Mouse (Mus musculus): ENCODE data around the gene Krt24. TPM values are rescaled to one million over a fixed set of nuclear protein-coding genes. Genes with fewer than 3 reads are reported as not detected.
"Not testable (repeated sequence)": the region's sequence is repeated elsewhere in the genome, so short reads cannot be mapped to it uniquely, and the experiment has no call there.

The Krt24 gene
- polyA plus RNA-seq, 1 experiment from 2014 or later, result not detected

DNA sequence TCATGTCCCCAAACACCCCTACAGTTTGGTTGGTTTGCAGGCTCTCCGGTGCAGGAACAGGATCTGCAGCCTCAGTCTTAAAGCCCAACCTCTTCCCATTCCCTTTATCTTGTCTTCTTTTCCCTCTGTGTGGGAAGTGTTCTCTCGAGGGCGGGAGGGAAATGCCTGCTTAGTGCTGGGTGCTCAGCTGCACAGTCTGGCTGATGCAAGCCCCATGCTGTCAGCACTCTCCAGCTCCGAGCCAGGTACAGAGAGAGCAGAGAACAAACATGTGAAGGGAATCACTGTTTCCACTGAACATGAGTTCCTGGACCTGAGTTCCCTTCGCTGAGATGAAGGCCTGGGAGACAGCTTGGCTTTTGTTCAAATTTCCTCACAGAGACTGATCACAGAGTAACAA is 34.8 kb downstream of the Krt24 start:
- 50% methylated on average over 5 of the region's 5 CpGs for WGBS
- Histone ChIP-seq H3K4me2 (ENCODE audit: low read length) (no peak overlapping the region), H3K27me3 (replicated peaks; ENCODE audit: control insufficient read depth, insufficient read depth, low read length) (no peaks in the 10 kb centered on the region), H3K36me3 (ENCODE audit: control insufficient read depth, insufficient read depth, low read length) (no peaks in the 10 kb centered on the region), H3K9ac (ENCODE audit: low read length) (no peak overlapping the region), H3K27ac (ENCODE audit: low read depth) (no peak overlapping the region), H3K9me3 (ENCODE audit: control insufficient read depth, low read length) (no peaks in the 10 kb centered on the region), H3K4me3 (ENCODE audit: low read depth, low read length) (no peak overlapping the region), H3K4me1 (replicated peaks; ENCODE audit: control insufficient read depth, insufficient read depth, low read length) (no peaks in the 10 kb centered on the region)
- no peak for ATAC-seq (replicated peaks; ENCODE audit: low FRiP score, low TSS enrichment, low read depth)
- no peak for DNase-seq (ENCODE audit: low spot score)

DNA sequence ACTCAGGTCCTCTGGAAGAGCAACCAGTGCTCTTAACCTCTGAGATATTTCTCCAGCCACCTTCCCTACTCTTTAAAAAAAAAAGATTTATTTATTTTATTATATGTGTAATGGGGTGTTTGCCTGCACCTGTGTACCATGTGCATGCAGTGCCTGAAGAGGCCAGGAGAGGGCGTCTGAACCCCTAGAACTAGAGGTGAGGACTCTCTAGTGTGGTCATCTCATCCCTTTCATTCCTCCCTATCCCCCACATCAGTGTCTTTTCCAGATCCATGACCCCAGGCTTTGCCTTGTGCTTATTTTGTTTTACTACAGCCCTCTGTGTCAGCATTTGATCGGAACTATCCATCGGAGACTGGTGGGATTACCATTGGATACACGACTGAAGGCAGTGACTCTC is 35.9 kb downstream of the Krt24 start:
- H3K27me3 ChIP-seq (replicated peaks; ENCODE audit: control insufficient read depth, insufficient read depth, low read length), result no peaks in the 10 kb centered on the region
- H3K4me1 ChIP-seq (replicated peaks; ENCODE audit: control insufficient read depth, insufficient read depth, low read length), result 0 out of 2 replicates have a peak, but pooled peaks cover under 1% of the 10 kb centered on the region
- no peak overlapping the region for H3K9ac ChIP-seq (ENCODE audit: low read length)
- no peak overlapping the region for H3K4me3 ChIP-seq (ENCODE audit: low read depth, low read length)
- ATAC-seq (replicated peaks; ENCODE audit: low FRiP score, low TSS enrichment, low read depth), result no peak
- H3K36me3 ChIP-seq (ENCODE audit: control insufficient read depth, insufficient read depth, low read length), result no peaks in the 10 kb centered on the region
- H3K9me3 ChIP-seq (ENCODE audit: control insufficient read depth, low read length), result no peaks in the 10 kb centered on the region
- WGBS, result 63% methylated on average over 4 of the region's 4 CpGs
- no peak overlapping the region for H3K27ac ChIP-seq (ENCODE audit: low read depth)
- DNase-seq (ENCODE audit: low spot score), result no peak
- no peak overlapping the region for H3K4me2 ChIP-seq (ENCODE audit: low read length)

DNA sequence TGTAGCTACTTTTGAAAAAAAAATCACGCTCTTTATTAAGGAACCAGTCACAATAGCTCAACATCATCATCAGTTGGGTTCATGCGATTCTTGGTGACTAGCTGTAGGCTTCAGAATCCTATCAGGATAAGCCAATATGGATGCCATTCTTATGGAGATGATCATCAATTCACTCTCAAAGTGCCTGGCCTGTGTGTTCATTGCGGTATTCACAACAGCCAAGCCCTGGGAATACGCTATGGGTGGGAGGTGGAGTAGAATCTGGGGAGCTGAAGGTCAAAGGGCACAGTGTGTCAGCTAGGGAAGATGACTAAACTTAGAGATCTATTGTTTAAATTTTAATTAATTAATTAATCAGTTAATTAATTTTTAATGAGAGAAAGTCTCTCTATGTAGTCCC is 37.1 kb downstream of the Krt24 start:
- DNase-seq (ENCODE audit: low spot score) (no peak), ATAC-seq (replicated peaks; ENCODE audit: low FRiP score, low TSS enrichment, low read depth) (no peak)
- Histone ChIP-seq H3K9me3 (ENCODE audit: control insufficient read depth, low read length) (no peaks in the 10 kb centered on the region), H3K27me3 (replicated peaks; ENCODE audit: control insufficient read depth, insufficient read depth, low read length) (no peaks in the 10 kb centered on the region), H3K9ac (ENCODE audit: low read length) (no peak overlapping the region), H3K27ac (ENCODE audit: low read depth) (no peak overlapping the region), H3K4me2 (ENCODE audit: low read length) (no peak overlapping the region), H3K4me3 (ENCODE audit: low read depth, low read length) (no peak overlapping the region), H3K4me1 (replicated peaks; ENCODE audit: control insufficient read depth, insufficient read depth, low read length) (0 out of 2 replicates have a peak, but pooled peaks cover 4% of the 10 kb centered on the region), H3K36me3 (ENCODE audit: control insufficient read depth, insufficient read depth, low read length) (no peaks in the 10 kb centered on the region)
- 91% methylated on average over 4 of the region's 4 CpGs for WGBS

DNA sequence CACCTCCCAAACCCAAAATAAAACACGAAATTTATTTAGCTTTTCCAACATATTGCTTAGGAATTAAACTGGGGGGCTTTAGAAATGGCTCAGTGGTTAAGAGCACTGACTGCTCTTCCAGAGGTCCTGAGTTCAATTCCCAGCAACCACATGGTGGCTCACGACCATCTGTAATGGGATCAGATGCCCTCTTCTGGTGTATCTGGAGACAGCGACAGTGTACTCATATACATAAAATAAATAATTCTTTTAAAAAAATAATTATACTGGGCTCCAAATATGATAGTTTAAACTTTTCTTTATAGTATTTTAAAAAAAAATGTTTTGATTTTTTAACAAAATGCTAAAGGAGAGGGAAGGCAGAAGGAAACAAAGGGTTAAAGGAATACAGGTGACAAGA is 40.5 kb downstream of the Krt24 start:
- not testable (repeated sequence) for H3K4me1 ChIP-seq (replicated peaks; ENCODE audit: control insufficient read depth, insufficient read depth, low read length); H3K4me2 ChIP-seq (ENCODE audit: low read length); DNase-seq (ENCODE audit: low spot score); H3K36me3 ChIP-seq (ENCODE audit: control insufficient read depth, insufficient read depth, low read length); H3K4me3 ChIP-seq (ENCODE audit: low read depth, low read length); H3K27me3 ChIP-seq (replicated peaks; ENCODE audit: control insufficient read depth, insufficient read depth, low read length); H3K27ac ChIP-seq (ENCODE audit: low read depth); H3K9ac ChIP-seq (ENCODE audit: low read length); H3K9me3 ChIP-seq (ENCODE audit: control insufficient read depth, low read length); ATAC-seq (replicated peaks; ENCODE audit: low FRiP score, low TSS enrichment, low read depth)
- WGBS, result 41% methylated on average over 3 of the region's 3 CpGs

DNA sequence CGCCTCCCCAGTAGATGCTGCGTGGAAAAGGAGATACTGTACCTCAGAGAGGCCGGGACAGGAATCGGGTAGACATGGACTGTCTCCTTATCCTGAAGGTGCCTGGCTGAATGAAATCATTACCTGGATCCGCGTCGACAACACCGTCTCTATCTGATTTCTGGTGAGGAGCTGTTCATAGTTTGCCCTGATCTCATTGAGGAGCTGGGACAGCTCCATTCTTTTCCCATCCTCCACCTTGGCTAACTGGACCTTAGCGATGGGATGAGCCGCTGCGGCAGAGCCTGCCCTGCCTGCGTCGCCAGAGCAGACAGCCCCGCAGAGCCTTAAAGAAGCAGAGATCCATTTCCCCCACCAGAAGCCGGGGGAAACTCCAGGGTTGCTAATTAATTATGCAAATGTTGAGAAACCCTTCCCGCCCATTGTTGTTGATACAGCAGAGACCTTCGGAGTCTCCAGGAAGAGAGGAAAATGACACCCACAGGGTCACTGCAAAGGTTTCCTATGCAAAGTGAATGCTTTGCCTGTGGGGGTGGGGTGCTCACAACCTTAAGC is 41.2 kb downstream of the Krt24 start, which contains the start of gene Krt222:
Gene Krt222, minus strand, starts transcription at position 266 of the 555 bp plus-strand sequence.
- ATAC-seq (replicated peaks; ENCODE audit: low FRiP score, low TSS enrichment, low read depth) (no peak), DNase-seq (ENCODE audit: low spot score) (peak; percentile 63)
- Histone ChIP-seq H3K27ac (ENCODE audit: low read depth) (no peak within 1 kb of the TSS), H3K27me3 (replicated peaks; ENCODE audit: control insufficient read depth, insufficient read depth, low read length) (no peaks in the 10 kb centered on the region), H3K9me3 (ENCODE audit: control insufficient read depth, low read length) (no peaks in the 10 kb centered on the region), H3K36me3 (ENCODE audit: control insufficient read depth, insufficient read depth, low read length) (no peaks in the 10 kb centered on the region), H3K4me1 (replicated peaks; ENCODE audit: control insufficient read depth, insufficient read depth, low read length) (0 out of 2 replicates have a peak, but pooled peaks cover 4% of the 10 kb centered on the region), H3K4me3 (ENCODE audit: low read depth, low read length) (peak within 1 kb of the TSS; percentile 27), H3K9ac (ENCODE audit: low read length) (peak within 1 kb of the TSS; percentile 20; the same call in 1 of the 2 replicates), H3K4me2 (ENCODE audit: low read length) (peak within 1 kb of the TSS; percentile 55)
- 7% methylated on average over 17 of the region's 17 CpGs for WGBS

DNA sequence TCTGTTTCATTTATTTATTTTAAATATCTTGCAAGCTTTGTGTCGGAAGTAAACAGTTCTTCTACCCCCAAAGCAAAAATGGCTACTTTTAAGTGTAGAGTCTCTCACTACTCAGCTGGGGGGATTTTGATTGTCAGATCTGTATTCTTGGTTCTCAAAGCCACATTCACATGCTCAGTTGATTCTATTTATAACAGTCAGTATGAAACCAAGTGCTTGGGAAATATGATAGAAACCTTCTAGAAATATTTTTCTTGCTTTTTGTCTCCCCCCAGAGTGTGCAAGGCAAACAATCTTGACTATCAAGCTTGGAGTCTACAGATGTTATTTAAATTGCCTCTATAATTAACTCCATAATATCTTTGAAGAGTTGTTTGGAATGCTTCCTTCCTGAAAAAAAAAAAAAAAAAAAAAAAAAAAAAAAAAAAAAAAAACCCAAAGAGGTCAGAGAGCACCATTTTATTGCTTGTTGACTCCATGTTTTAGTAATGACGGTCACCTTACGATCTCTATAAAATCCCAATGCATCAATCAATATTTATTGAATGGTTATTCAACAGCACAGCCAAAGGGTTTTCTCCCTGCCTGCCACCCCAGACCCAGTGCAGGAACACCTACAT is 41.8 kb downstream of the Krt24 start:
- Histone ChIP-seq H3K4me1 (replicated peaks; ENCODE audit: control insufficient read depth, insufficient read depth, low read length) (0 out of 2 replicates have a peak, but pooled peaks cover 4% of the 10 kb centered on the region), H3K27ac (ENCODE audit: low read depth) (no peak overlapping the region), H3K4me3 (ENCODE audit: low read depth, low read length) (peak overlapping the region; percentile 27), H3K27me3 (replicated peaks; ENCODE audit: control insufficient read depth, insufficient read depth, low read length) (no peaks in the 10 kb centered on the region), H3K4me2 (ENCODE audit: low read length) (peak overlapping the region; percentile 55), H3K36me3 (ENCODE audit: control insufficient read depth, insufficient read depth, low read length) (no peaks in the 10 kb centered on the region), H3K9ac (ENCODE audit: low read length) (no peak overlapping the region; the same call in 1 of the 2 replicates), H3K9me3 (ENCODE audit: control insufficient read depth, low read length) (no peaks in the 10 kb centered on the region)
- ATAC-seq (replicated peaks; ENCODE audit: low FRiP score, low TSS enrichment, low read depth), result no peak
- no peak for DNase-seq (ENCODE audit: low spot score)
- 39% methylated on average over 3 of the region's 3 CpGs for WGBS

DNA sequence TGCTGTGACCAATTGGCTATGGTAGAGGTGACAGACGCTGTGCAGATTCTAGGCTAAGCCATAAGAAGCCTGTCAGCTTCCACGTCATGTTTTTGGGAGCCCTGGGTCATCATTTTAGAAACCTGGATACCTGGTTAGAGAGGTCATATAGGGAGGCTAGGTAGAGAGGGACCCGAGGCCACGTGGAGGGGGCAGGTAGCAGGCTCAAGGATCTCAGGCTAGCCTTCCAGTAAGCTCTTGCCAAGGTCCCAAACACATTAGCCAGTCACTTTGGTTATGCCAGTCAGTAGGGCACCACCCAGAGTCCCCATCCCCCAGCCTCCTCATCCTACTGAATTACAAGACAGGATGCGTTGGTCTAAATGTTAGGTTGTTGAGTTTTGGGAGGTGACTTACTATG is 43.0 kb downstream of the Krt24 start:
- 69% methylated on average over 5 of the region's 5 CpGs for WGBS

DNA sequence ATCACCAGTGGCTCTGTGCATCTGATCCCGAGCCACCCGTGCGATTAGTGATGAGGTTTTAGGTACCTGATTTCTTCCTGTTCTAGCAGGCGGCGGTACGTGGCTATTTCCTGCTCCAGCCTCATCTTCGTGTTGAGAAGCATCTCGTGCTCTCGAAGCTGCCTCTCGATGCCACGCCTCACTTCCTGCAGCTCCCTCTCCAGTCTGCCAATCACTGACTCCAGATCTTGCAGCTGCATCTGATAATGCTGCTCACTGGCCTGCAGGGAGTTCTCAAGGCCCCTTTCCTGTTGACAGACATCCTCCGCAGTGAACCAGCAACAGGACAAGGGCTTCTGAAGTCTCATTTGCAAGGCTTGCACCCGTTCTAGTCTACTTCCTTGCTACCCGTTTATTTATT is 46.6 kb downstream of the Krt24 start:
- no peaks in the 10 kb centered on the region for H3K27me3 ChIP-seq (replicated peaks; ENCODE audit: control insufficient read depth, insufficient read depth, low read length)
- ATAC-seq (replicated peaks; ENCODE audit: low FRiP score, low TSS enrichment, low read depth) (no peak), DNase-seq (ENCODE audit: low spot score) (no peak)
- H3K9ac ChIP-seq (ENCODE audit: low read length), result no peak overlapping the region
- H3K27ac ChIP-seq (ENCODE audit: low read depth), result no peak overlapping the region
- H3K4me2 ChIP-seq (ENCODE audit: low read length), result no peak overlapping the region
- no peaks in the 10 kb centered on the region for H3K9me3 ChIP-seq (ENCODE audit: control insufficient read depth, low read length)
- WGBS, result 56% methylated on average over 14 of the region's 14 CpGs
- no peaks in the 10 kb centered on the region for H3K36me3 ChIP-seq (ENCODE audit: control insufficient read depth, insufficient read depth, low read length)
- no peaks in the 10 kb centered on the region for H3K4me1 ChIP-seq (replicated peaks; ENCODE audit: control insufficient read depth, insufficient read depth, low read length)
- no peak overlapping the region for H3K4me3 ChIP-seq (ENCODE audit: low read depth, low read length)

More for the DNA sequence above, 43.0 kb downstream of the Krt24 start:
- ATAC-seq (replicated peaks; ENCODE audit: low FRiP score, low TSS enrichment, low read depth) (no peak), DNase-seq (ENCODE audit: low spot score) (no peak)
- no peaks in the 10 kb centered on the region for H3K27me3 ChIP-seq (replicated peaks; ENCODE audit: control insufficient read depth, insufficient read depth, low read length)
- H3K27ac ChIP-seq (ENCODE audit: low read depth), result no peak overlapping the region
- H3K4me1 ChIP-seq (replicated peaks; ENCODE audit: control insufficient read depth, insufficient read depth, low read length), result 0 out of 2 replicates have a peak, but pooled peaks cover 4% of the 10 kb centered on the region
- H3K9ac ChIP-seq (ENCODE audit: low read length), result no peak overlapping the region
- no peaks in the 10 kb centered on the region for H3K9me3 ChIP-seq (ENCODE audit: control insufficient read depth, low read length)
- H3K36me3 ChIP-seq (ENCODE audit: control insufficient read depth, insufficient read depth, low read length), result no peaks in the 10 kb centered on the region
- H3K4me2 ChIP-seq (ENCODE audit: low read length), result no peak overlapping the region
- H3K4me3 ChIP-seq (ENCODE audit: low read depth, low read length), result no peak overlapping the region
